Mouse (Mus musculus) lung, postnatal 4 days (tissue): ENCODE data around the gene Ift81.

Experiments used
- DNase-seq, 2 experiments: peaks; one replicate each; pipeline ENCODE4 v3.0.0; 2021

Gene Ift81

GRCm38 (mm10) chr5:122541871-122542270, 72.4 kb downstream of the Ift81 start:
- no peak for DNase-seq

DNA sequence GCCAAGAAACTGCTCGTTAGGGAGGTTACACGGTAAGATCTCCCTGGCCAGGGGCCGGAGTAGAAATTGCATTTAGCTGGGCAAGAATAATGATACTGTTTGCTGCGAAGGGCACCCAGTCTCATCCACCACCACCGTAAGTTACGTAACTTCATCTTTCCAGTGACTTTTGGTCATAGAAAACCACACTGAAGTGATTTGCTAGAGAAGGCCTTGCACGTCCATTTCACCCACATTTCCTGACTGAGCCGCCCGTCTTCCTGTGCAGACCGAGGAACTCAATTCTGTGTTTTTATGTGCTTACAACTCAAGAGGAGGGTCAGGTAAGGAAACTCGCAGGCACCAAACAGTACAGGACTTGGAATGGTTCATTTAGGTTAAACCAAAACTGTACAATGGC, 76.2 kb downstream of the Ift81 start:
- no peak for DNase-seq

DNA sequence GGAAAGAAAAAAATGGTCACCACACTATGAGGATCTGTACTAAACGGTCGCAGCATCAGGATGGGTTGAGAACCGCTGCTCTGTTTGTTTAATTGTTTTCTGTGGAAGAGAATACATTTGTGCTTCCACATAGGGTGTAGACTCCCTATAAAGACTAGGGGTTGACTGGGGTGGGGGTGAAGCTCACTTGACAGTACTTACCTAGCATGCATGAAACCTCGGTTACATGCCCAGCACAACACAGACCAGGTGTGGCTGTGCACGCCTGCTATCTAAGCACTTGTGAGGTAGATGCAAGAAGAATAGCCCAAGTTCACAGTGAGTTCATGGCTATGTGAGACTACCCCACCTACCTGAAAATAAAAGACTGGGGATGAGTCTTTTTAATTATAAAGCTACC, 76.7 kb downstream of the Ift81 start:
- no peak for DNase-seq

DNA sequence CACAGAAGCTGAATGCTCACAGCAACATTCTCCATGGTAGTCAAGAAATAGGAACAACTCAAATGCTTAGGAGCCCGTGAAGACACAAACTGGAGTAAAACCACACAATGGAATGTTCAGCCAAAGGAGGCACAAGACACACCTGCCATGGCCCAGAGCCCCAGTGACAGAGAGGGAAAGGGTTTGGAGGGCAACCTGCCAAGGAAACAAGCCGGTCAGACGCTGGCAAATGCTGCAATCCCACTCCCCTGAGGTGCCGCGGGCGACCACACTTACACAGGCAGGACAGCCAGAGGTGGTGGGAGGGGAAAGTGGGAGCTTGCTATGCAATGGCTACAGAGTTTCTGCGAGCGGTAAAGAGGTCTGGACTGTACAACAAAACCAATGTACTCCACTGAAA, 80.4 kb downstream of the Ift81 start:
- DNase-seq = no peak

DNA sequence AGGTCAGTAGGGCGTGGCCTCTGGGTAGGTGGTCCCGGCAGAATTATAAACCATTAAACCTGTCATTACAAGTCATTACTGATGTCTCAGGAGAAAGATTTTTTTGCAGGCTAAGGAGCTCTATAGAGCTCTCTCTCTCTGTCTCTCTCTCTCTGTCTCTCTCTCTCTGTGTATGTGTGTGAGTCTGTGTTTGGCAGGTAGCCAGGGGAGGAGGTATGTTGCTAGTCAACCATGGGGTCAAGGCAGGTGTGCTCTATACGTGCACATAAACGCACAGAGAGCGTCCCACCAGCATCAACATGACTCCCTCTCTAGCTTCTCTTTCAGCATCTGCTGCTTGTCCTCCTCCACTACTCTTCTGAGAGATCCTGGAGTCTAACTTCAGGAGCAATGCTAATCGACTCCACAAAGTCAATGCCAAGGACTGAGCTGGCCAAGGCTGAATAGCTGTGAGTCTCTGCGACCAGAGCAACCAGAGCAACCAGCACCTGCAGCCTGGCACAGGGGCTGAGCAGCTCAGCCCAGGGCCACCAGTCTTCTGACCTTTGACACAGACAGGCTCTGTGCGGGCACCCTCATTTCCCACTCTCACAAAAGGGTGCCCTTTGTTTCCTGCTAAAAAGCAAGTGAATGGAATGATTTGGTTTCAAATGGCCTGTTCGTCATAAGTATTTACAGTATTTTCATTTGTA, 84.3 kb downstream of the Ift81 start:
- DNase-seq = no peak

DNA sequence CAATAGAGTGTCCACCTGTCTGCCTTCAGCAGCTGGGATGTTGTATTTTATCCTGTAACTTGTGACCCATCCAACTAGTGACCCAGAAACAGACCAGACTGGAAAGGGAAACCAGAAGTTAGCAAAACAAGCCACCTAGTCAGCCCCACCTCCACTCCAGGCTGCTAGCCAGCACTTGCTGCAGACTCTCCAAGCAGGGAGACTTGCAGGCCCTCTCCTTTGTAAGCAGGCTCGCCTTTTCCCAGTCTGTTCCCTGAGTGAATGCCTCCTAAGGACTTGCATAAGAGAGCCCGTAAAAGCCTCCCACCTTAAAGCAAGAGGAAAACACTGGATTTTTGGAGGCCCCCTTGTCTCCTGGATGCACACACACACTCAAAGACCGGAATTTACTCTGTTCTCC, 85.0 kb downstream of the Ift81 start:
- peak; percentile 47 to 74 for DNase-seq

- no peak for DNase-seq
These were observed 85.7 kb downstream of the Ift81 start for GRCm38 (mm10) chr5:122528591-122528990.

GRCm38 (mm10) chr5:122527761-122528160, 86.6 kb downstream of the Ift81 start:
- no peak for DNase-seq

DNA sequence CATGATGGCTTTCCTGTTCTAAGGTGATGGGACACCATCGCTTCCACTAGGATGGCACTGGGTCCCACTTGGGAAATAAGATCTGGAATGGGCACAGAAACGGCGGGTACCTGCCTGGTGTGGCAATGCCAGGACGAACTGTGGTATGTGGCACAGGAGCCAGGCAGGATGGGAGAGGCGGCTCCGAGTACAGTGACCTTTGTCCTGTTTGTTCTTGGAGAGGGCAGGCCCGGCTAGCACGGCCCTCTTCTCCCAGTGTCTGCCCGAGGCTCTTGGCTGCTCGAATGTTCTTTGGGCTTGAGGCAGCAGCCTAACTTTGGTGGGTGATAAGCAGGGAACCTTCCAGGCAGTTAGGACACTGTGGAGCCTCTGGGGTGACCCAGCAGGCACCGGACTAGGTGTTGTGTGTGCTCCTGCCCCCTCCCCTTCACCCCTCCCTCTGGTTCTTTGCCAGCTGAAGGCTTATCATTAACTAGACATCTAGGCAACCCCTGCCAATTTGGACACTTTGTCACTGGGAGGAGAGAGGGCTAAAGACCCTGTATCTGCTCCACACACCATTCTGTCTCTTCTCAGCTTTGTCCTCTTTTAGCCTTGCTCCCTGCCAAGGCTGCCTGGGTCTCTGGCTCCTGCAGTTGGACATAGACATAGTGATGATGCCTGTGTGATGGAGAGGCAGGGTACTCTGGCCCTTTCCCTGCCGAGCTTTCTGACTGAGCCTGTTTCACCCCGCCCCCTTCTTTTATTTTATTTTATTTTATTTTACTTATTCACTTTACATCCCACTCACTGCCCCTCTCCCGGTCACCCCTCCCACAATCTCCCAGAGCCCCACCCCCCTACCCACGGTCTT, 87.2 kb downstream of the Ift81 start:
- peak; percentile 45 to 68 for DNase-seq

DNA sequence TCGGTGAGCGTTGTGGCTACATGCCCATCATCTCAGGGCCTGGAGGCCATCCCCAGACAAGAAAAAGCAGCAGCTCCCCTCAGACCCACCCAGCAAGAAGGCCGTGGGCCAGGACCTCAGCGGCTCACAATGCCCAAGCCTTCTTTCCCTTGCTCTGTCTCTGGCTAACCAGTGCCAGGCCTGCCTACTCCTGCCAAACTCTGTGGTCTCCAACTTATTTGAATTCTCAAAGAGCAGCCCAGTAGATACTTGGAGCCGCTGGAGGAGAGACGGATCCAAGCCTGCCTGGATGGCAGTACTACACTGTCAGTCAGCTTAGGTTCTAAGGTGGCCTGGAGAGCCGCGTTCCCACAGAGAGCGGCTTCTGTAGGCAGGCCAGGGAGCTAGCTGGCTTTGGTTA, 87.9 kb downstream of the Ift81 start:
- peak in 1 of 2 experiments; percentile 34 for DNase-seq

- peak in 1 of 2 experiments; percentile 59 for DNase-seq
These were observed 88.9 kb downstream of the Ift81 start for GRCm38 (mm10) chr5:122525238-122525931.

GRCm38 (mm10) chr5:122524854-122525237, 89.5 kb downstream of the Ift81 start:
- no peak for DNase-seq

- no peak for DNase-seq
These were observed 90.1 kb downstream of the Ift81 start for GRCm38 (mm10) chr5:122524244-122524643.

- no peak for DNase-seq
These were observed 93.2 kb downstream of the Ift81 start for GRCm38 (mm10) chr5:122521130-122521473.

- DNase-seq = no peak
These were observed 93.8 kb downstream of the Ift81 start for GRCm38 (mm10) chr5:122520254-122521129.

DNA sequence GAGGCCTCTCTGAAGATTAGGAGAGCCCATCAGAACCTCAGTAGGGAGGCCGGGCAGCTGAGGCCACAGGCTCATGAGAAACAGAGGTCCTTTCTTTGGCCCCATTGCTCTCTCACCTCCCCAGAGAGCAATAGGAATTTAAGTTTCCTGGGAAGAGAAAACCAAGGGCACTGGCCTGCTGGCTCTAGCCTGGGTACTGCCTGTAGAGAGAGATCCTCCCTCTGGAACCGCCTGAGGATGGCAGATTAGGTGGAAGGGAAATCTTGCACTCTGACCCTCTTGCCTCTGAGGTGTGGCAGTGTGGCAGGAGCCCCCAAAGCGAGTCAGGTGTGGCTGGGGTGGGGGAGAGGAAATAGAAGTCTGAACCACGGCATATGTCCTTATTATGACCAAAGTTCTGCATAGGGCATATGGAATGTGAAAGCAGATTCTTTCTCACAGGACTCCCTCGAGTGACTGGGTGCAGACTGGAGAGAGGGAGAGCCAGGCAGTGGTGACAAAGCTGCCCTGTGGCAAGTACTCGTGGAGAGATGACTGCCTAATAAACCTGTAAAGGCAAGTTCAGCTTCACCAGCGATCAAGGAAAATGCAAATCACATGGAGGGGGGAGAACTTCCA, 95.2 kb downstream of the Ift81 start:
- DNase-seq = no peak

- DNase-seq = no peak
These were observed 96.1 kb downstream of the Ift81 start for GRCm38 (mm10) chr5:122518247-122518646.

DNA sequence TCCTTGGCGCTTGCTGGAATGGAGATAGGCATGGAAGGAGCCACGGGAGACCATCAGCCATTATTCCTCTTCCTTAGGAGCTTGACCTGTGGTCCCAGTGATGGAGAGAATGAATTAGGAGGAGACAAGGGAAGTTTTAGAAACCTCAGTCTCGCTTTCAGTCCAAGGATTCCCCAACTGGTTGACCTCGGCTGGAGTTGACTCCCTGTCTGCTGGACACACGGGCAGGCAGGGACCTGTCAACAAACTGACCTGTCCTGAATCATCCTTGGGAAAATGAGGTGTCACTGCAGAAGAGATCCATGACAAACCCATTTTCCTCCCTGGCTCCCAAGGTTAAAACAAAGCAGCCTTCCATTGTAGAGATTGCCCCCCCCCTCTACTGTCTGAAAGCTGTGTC, 97.4 kb downstream of the Ift81 start:
- no peak for DNase-seq

DNA sequence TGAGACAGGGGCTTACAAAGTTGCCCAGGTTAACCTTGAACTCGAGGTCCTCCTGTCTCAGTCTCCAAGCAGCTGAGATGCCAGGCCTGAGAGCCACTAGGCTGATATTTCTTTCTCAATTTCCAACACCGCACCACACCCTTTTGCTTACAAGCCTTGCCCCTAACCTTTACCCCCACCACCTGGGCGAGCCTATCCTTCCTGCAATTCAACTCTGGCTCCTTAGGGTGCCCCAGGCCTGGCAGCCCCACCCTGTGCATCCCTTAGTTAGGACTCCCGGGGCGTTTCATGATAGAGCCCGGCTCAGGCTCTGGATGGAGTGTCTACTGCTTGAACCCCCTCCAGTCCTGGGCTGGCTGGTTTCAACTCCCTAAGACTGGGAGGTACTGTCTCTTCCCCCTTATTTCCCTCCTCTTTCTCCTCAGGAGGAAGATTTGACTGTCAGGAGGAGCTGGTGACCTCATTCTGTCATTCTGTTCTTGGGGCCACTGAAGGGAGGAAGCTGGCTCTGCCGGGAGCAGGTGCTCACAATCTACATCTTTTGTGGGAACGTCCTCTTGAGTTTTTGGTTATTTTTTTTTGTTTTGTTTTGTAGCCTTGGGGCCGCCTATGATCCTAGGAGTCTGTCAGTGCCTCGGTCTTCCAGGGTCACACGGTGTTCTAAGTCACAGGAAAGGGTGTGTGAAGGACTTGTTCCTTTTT, 98.1 kb downstream of the Ift81 start:
- no peak for DNase-seq

DNA sequence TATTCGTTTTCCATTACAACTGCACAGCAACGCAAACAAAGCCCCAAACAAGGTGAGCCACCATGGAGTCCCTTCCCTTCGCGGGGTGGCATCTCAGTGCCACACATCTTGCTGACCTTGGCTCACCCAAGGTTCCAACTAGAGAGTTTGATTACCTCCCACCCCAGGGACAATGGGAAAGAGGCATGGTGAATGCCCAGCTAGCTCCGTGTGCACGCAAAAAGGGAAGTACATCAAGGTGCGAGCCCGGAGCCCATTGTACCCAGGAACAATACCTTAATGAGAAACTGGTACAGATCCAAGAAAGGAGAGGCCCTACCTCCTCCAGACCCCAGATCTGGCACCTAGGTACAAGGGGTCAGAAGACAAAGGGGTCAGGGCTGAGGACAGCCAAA, 100.2 kb downstream of the Ift81 start:
- DNase-seq = no peak

- no peak for DNase-seq
These were observed 100.7 kb downstream of the Ift81 start for GRCm38 (mm10) chr5:122513421-122514126.
